Mouse (Mus musculus): ENCODE results near the gene Traf4.
A peak's percentile ranks its signal among the peaks of the same experiment; 100 is the strongest.
"Not testable (repeated sequence)": the region's sequence is repeated elsewhere in the genome, so short reads cannot be mapped to it uniquely, and the experiment has no call there.

Traf4 gene

GRCm38 (mm10) chr11:78164924-78165760 is at the start of gene Traf4:
Gene Traf4, minus strand, starts transcription at chr11:78165589.
- DNase-seq (ENCODE audit: inconsistent age in 2 of 2, low spot score in 1 of 2): peak; percentile 88 to 96

DNA sequence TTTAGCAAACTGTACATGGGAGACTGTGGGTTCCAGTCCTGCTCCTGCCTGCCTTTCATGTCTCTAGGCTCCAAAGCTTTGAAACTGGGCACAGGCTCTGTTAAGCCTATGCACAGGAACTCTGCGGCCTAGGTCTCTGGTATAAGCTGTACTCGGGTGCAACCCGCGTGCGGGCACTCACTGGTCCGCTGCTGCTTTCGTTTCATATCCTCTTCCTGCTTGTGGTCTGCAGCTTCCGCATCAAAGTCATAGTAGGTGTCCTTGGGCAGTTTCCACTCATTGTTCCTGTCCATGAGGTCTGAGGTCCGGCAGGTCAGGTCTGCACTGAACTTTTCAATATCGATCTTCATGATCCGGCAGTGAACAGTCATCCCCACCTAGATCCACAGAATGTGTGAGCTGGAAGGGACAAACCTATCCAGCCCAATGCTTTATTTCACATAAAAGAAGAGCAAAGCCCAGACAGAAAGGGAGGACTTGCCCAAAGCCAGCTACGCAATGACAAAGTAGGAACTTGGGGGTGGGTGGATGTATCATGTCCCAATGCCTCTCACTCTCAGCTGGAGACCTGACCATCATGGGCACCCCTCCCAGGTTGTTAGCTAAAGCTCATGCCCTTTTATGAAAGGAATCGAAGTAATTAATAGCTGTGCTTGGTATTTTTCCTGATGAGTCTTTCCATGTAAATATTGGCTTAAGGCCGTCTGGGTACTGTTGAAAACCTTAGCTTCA is 47.9 kb upstream of the Traf4 start:
- DNase-seq (ENCODE audit: inconsistent age in 2 of 2, low spot score in 1 of 2): no peak

GRCm38 (mm10) chr11:78211513-78211912 is 46.1 kb upstream of the Traf4 start:
- no peak for DNase-seq (ENCODE audit: inconsistent age in 2 of 2, low spot score in 1 of 2)

DNA sequence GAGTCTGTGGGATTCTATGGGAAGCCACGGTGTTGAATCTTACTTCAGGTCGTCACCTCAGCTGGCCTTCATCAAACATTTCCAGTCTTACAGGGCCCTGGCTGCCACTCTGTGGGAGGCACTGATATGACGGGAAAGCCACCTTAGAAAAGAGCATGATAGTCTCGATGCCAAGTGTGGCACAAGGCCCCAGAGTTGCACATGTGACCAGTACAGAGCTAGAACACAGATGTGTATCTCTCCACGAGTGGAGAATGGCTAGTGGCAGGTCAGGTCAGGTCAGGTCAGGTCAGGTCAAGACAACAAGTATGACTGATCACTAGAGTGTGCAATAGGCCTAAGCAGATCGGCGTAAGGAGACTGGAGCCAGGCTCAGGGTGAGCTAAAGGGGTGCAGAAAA is 45.2 kb upstream of the Traf4 start:
- DNase-seq (ENCODE audit: inconsistent age in 2 of 2, low spot score in 1 of 2): peak in 1 of 2 experiments; percentile 72

GRCm38 (mm10) chr11:78209886-78210285 is 44.5 kb upstream of the Traf4 start:
- peak; percentile 67 to 85 for DNase-seq (ENCODE audit: inconsistent age in 2 of 2, low spot score in 1 of 2)

DNA sequence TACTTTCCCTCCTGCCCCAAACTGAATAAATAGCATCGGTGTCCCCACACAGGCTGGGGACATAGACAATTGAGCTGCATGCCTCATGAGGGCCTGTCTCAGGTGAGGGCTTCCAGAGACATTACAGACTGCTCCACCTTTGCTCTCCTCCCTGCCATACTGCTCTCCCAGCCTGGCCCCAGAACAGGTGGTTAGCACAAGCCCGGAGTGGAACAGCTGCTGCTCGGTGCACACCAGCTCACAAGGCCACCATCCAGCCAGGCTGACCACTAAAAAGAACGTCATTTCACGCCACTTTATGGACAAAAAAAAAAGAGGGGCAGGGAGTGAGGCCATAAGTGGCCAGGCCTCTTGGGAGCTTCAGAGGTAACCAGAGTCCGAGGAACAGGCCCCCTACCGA is 41.8 kb upstream of the Traf4 start:
- no peak for DNase-seq (ENCODE audit: inconsistent age in 2 of 2, low spot score in 1 of 2)

DNA sequence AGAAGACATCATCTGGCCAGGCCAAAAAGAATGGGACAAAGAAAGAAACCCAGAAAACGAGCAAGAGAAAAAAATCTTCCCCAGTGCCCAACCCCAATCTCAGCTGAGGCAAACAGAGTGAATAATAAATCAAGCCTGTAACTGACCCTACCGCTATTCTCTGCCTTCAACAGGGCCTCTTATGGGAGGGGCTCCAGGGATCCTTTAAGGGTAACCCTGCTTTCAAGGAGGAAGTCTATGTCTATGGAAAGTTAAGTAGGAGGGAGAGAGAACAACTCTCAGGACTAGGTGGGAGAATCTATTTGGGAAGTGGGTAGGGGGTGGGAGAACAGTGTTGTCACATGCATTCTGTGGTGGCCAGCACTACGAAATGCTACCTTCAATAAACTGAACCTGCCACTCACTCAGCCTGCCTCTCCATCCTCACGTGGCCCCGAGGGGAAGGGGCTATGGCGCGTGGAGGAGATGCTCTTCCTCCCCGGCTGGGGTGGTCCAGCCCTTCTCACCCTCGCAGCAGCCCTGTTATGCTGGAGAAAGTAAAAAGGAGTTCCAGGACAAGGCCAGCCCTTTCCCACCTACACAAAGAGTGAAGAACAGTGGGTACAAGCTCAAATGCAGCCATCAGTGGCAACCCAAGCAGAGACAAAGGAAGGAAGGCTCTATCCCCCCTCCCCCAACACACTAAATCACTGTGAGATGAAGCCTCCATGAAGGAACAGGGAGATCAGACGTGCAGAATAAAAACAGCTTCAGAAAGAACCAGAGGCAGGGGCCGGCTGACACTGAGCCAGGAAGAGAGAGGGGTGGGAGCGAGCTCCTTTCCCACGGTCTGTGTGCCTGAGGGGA is 40.2 kb upstream of the Traf4 start:
- no peak for DNase-seq (ENCODE audit: inconsistent age in 2 of 2, low spot score in 1 of 2)

DNA sequence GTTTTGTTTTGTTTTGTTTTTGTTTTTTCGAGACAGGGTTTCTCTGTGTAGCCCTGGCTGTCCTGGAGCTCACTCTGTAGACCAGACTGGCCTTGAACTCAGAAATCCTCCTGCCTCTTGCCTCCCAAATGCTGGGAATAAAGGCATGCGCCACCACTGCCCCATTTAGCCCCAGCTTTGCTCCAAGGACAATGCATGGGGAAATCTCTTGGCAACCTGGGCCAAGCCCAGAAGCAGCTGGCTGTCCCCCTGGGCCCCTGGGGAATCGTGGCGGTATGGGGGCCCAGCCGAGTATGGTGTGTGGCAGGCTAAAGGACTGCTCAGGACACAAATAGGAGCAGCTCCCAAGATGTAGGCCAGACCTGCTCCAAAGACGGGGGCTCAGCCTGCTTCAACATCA is 38.9 kb upstream of the Traf4 start:
- DNase-seq (ENCODE audit: inconsistent age in 2 of 2, low spot score in 1 of 2): peak; percentile 48 to 84

GRCm38 (mm10) chr11:78202372-78202771 is 37.0 kb upstream of the Traf4 start:
- DNase-seq (ENCODE audit: inconsistent age in 2 of 2, low spot score in 1 of 2): no peak

DNA sequence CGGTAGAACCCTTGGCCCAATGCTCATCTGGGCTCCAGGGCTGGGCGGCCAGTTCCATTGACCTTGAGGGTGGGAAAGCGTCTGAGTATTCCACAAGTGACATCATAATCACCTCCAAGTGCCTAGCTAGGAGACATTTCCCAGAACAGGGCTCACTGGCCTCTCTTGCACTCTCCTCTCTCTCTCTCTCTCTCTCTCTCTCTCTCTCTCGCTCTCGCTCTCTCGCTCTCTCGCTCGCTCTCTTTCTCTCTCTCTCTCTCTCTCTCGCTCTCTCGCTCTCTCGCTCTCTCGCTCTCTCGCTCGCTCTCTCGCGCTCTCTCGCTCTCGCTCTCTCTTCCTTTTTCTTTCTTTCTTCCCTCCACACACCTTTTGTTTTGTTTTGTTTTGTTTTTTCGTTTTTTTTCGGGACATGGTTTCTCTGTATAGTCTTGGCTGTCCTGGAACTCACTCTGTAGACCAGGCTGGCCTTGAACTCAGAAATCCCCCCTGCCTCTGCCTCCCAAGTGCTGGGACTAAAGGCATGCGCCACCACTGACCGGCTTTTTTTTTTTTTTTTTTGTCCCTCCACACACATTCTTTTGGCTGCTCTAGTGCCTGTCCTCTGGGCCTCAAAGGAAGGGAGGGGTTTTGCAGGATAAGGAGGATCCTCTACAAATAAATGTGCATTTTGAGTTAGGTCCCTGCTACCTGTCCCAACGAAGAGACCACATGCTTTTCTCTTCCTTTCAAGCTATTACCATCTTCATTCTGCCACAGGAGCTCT is 29.9 kb upstream of the Traf4 start:
- DNase-seq (ENCODE audit: inconsistent age in 2 of 2, low spot score in 1 of 2): no peak

DNA sequence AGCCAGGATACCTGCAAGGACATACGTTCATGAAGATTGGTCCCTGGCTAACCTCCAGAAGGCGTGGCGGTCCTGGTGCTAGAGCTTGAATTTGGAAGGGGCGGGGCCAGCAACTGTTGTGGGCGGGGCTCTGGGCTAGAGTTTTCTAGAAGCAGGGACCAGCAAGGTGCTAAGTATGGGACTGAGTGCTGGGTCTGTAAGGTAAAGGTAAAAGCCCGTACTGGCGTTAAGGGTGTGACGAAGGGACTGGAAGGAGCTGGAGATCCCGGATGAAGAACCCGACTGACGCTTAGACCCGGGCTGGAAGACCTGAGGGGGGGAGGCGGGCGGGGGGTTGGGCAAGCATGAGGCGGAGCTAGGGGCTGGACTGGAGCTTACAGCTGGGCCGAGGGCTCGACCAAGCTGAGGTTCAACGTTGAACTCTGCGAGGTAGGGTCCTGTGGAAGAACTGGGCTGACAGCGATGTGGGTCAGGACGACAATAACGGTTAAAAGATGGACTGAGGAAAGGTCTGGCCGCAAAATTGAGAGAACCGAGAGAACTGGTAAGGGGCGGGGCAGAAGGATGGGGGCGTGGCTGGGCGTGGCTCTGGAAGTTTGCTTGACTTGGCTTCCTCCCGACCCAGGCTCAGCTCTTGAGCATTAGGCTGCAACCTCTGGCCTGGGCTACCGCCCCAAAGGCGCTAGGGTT is 29.2 kb upstream of the Traf4 start:
- DNase-seq (ENCODE audit: inconsistent age in 2 of 2, low spot score in 1 of 2): peak; percentile 87 to 97

- DNase-seq (ENCODE audit: inconsistent age in 2 of 2, low spot score in 1 of 2): no peak
These were observed 27.7 kb upstream of the Traf4 start, which contains the start of gene Proca1 for GRCm38 (mm10) chr11:78193113-78193512. Gene Proca1, plus strand, starts transcription at chr11:78193392.

DNA sequence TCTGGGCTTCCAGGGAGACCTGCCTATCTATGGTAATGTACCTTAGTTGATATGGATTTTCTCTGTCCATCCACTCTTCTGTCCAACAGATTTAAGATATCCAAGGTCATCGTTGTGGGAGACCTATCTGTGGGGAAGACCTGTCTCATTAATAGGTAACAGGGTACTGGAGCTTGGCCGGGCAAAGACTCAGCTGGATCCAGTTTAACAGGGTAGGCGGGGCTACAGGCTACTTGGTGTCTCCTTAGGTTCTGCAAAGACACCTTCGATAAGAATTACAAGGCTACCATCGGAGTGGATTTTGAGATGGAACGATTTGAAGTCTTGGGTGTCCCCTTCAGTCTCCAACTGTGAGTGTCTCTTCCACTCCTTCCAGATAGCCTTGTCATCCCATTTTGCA is 24.7 kb upstream of the Traf4 start:
- peak in 1 of 2 experiments; percentile 43 for DNase-seq (ENCODE audit: inconsistent age in 2 of 2, low spot score in 1 of 2)

- DNase-seq (ENCODE audit: inconsistent age in 2 of 2, low spot score in 1 of 2): peak; percentile 79 to 88
These were observed 24.0 kb upstream of the Traf4 start for GRCm38 (mm10) chr11:78189234-78190040.

GRCm38 (mm10) chr11:78188331-78189233 is 23.2 kb upstream of the Traf4 start, which contains the start of gene Rab34:
Gene Rab34, plus strand, starts transcription at chr11:78188430.
- peak; percentile 83 to 93 for DNase-seq (ENCODE audit: inconsistent age in 2 of 2, low spot score in 1 of 2)

GRCm38 (mm10) chr11:78184702-78185101 is 19.3 kb upstream of the Traf4 start:
- not testable (repeated sequence) for DNase-seq (ENCODE audit: inconsistent age in 2 of 2, low spot score in 1 of 2)

DNA sequence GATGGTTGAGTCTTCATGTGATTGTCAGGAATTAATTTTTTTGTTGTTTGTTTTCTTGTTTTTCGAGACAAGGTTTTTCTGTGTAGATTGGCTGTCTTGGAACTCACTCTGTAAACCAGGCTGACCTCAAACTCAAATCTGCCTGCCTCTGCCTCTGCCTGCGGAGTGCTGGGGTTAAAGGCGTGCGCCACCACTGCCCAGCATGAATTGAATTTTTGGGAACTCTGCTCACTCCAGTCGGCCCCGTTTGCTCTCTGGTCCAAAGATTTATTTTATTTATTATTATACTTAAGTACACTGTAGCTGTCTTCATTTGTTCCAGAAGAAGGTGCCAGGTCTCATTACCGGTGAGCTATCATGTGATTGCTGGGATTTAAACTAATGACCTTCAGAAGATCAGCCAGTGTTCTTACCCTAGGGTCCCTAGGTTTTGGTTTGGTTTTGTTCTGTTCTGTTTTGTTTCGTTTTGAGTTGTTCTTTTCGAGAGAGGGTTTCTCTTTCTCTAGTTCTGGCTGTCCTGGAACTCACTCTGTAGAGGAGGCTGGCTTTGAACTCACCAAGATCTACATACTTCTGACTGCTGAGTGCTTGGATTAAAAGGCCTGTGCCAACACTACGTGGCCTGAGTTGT is 18.6 kb upstream of the Traf4 start:
- peak; percentile 30 to 66 for DNase-seq (ENCODE audit: inconsistent age in 2 of 2, low spot score in 1 of 2)

Measured in adrenal gland, adult (tissue).